Comparison of ENCODE assay signal across 11 mouse cellular contexts in the genomic region with DNA sequence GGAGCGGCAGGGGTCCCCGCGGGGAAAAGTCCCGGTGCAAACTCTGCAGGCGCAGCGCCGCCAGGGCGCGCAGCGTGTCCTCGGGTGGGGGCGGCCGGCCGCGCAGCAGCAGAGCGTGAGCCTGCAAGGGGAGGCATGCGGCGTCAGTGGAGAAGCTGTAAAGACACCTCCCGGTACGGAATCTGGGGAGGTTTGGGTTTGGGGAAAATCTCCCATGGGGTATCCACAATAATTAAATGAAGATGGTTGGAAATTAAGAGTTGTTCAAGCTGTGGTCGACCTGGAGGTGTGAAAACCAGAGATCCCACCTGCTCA. TPM values are rescaled to one million over a fixed set of nuclear protein-coding genes. Genes with fewer than 3 reads are reported as not detected.
DNase-seq lines count a peak whose midpoint lies in the region; ATAC-seq and TF ChIP-seq lines count a peak whose summit lies in the region.
"Had no signal": no experiment of that assay in that cellular context is flagged by ENCODE, and none has a peak within 500 bp of the region (broad histone marks: within the 10 kb centered on the region; RNA-seq: fewer than 3 reads in every experiment).

No protein-coding gene starts in this region.

- H3K27ac ChIP-seq in cerebellum, adult 2 months (ENCODE audit: insufficient read depth, low read length): peak overlapping the region; percentile 8; the same call in 1 of the 2 replicates
- H3K27ac ChIP-seq in limb, embryonic 15.5 days: no peak overlapping the region
- H3K27ac ChIP-seq in stomach, embryonic 15.5 days: no peak overlapping the region

- no peak for TF ChIP-seq POLR2A in cerebellum, adult 2 months (IDR thresholded peaks at IDR 0.05; ENCODE audit: borderline replicate concordance, insufficient read depth, low read length)

- H3K4me2 ChIP-seq in limb, embryonic 15.5 days: peak overlapping the region; percentile 58
- peak overlapping the region; percentile 41 for H3K4me2 ChIP-seq in stomach, embryonic 15.5 days

- TF ChIP-seq CTCF in cerebellum, adult 2 months (IDR thresholded peaks at IDR 0.05; ENCODE audit: borderline replicate concordance, insufficient read depth, low read depth, low read length): no peak

- no peak overlapping the region for H3K9ac ChIP-seq in limb, embryonic 15.5 days
- H3K9ac ChIP-seq in stomach, embryonic 15.5 days: no peak overlapping the region

- H3K4me1 ChIP-seq in cerebellum, adult 2 months (ENCODE audit: control insufficient read depth, insufficient read depth, low read length): peaks cover 30% of the 10 kb centered on the region
- peaks cover 44% of the 10 kb centered on the region for H3K4me1 ChIP-seq in limb, embryonic 15.5 days
- peaks cover 36% of the 10 kb centered on the region for H3K4me1 ChIP-seq in stomach, embryonic 15.5 days

- no peaks in the 10 kb centered on the region for H3K9me3 ChIP-seq in limb, embryonic 15.5 days
- H3K9me3 ChIP-seq in stomach, embryonic 15.5 days: no peaks in the 10 kb centered on the region

- no peak overlapping the region for H3K4me3 ChIP-seq in cerebellum, adult 2 months (replicated peaks; ENCODE audit: insufficient read depth, low read depth, low read length)
- peak overlapping the region; percentile 33 for H3K4me3 ChIP-seq in limb, embryonic 15.5 days
- peak overlapping the region; percentile 27 for H3K4me3 ChIP-seq in stomach, embryonic 15.5 days (replicated peaks)
- H3K4me3 ChIP-seq: erythroblast, embryonic 14.5 days had no signal

- peak; percentile 23 to 45 for DNase-seq in cerebellum, adult 2 months
- DNase-seq in cerebellum, postnatal 36 days: no peak
- DNase-seq in thymus, postnatal 14 days: peak; percentile 56
- DNase-seq in thymus, postnatal 0 days (ENCODE audit: low spot score): no peak
- no peak for DNase-seq in right cerebral cortex, postnatal 36 days (ENCODE audit: low spot score in 2 of 2)
- DNase-seq in spleen, postnatal 36 days (ENCODE audit: low spot score in 2 of 2): no peak
- DNase-seq: adrenal gland, adult 2 months; layer of hippocampus, postnatal 36 days had no signal

- no peak for ATAC-seq in limb, embryonic 15.5 days (ENCODE audit: insufficient number of reproducible peaks, low FRiP score, low TSS enrichment, low read depth)
- no peak for ATAC-seq in stomach, embryonic 15.5 days (ENCODE audit: insufficient read depth, low FRiP score, low read depth)

- H3K36me3 ChIP-seq in limb, embryonic 15.5 days: peaks cover 69% of the 10 kb centered on the region
- H3K36me3 ChIP-seq in stomach, embryonic 15.5 days: peaks cover 53% of the 10 kb centered on the region

- no peaks in the 10 kb centered on the region for H3K27me3 ChIP-seq in cerebellum, adult 2 months (ENCODE audit: control insufficient read depth, insufficient read depth, low read length)
- H3K27me3 ChIP-seq in limb, embryonic 15.5 days: peaks cover 78% of the 10 kb centered on the region
- H3K27me3 ChIP-seq in stomach, embryonic 15.5 days (replicated peaks): peaks cover 12% of the 10 kb centered on the region; the same call in 1 of the 2 replicates

- WGBS in cerebellum, adult 2 months: 35% methylated on average over 21 of the region's 21 CpGs
- 21% methylated on average over 21 of the region's 21 CpGs for WGBS in limb, embryonic 15.5 days
- 41% methylated on average over 21 of the region's 21 CpGs for WGBS in stomach, embryonic 15.5 days

RNA-seq across cellular contexts. Expression of a gene that starts 6.0 kb away (rescaled TPM):
- polyA plus RNA-seq in cerebellum, adult 2 months (2012; rRNA removed): 151 and 169 TPM in 2 replicates
- 0.32 and 0.53 TPM in 2 replicates for polyA plus RNA-seq in thymus, postnatal 0 days (2015; fragmentation: Nextera tagmentation; extraction: Ambion mirVana)
- polyA plus RNA-seq in limb, embryonic 15.5 days (2015; fragmentation: Nextera tagmentation; extraction: Ambion mirVana): 1.2 and 1.4 TPM in 2 replicates
- polyA plus RNA-seq in stomach, embryonic 15.5 days (2015; fragmentation: Nextera tagmentation; extraction: Ambion mirVana): 2.0 and 2.6 TPM in 2 replicates

RNA-seq across cellular contexts. Expression of a gene that starts 6.8 kb away (rescaled TPM):
- polyA plus RNA-seq in cerebellum, adult 2 months (2012; rRNA removed): 67.6 and 71.0 TPM in 2 replicates
- polyA plus RNA-seq in thymus, postnatal 0 days (2015; fragmentation: Nextera tagmentation; extraction: Ambion mirVana): 2.4 and 2.8 TPM in 2 replicates
- 21.7 and 22.1 TPM in 2 replicates for polyA plus RNA-seq in limb, embryonic 15.5 days (2015; fragmentation: Nextera tagmentation; extraction: Ambion mirVana)
- 19.7 and 23.5 TPM in 2 replicates for polyA plus RNA-seq in stomach, embryonic 15.5 days (2015; fragmentation: Nextera tagmentation; extraction: Ambion mirVana)

RNA-seq across cellular contexts. Expression of a gene that starts 8.6 kb away (rescaled TPM):
- polyA plus RNA-seq in cerebellum, adult 2 months (2012; rRNA removed): 44.3 and 47.8 TPM in 2 replicates
- 1.5 and 1.6 TPM in 2 replicates for polyA plus RNA-seq in thymus, postnatal 0 days (2015; fragmentation: Nextera tagmentation; extraction: Ambion mirVana)
- polyA plus RNA-seq in limb, embryonic 15.5 days (2015; fragmentation: Nextera tagmentation; extraction: Ambion mirVana): 5.7 and 6.8 TPM in 2 replicates
- 3.4 and 3.8 TPM in 2 replicates for polyA plus RNA-seq in stomach, embryonic 15.5 days (2015; fragmentation: Nextera tagmentation; extraction: Ambion mirVana)
- polyA plus RNA-seq: erythroblast, embryonic 14.5 days had no signal

RNA-seq across cellular contexts. Expression of a gene that starts 10.9 kb away (rescaled TPM):
- 0.82 and 1.0 TPM in 2 replicates for polyA plus RNA-seq in cerebellum, adult 2 months (2012; rRNA removed)
- 1.7 and 1.8 TPM in 2 replicates for polyA plus RNA-seq in thymus, postnatal 0 days (2015; fragmentation: Nextera tagmentation; extraction: Ambion mirVana)
- polyA plus RNA-seq in limb, embryonic 15.5 days (2015; fragmentation: Nextera tagmentation; extraction: Ambion mirVana): 0.14 and 0.36 TPM in 2 replicates
- polyA plus RNA-seq in stomach, embryonic 15.5 days (2015; fragmentation: Nextera tagmentation; extraction: Ambion mirVana): 0.19 and 0.34 TPM in 2 replicates

RNA-seq across cellular contexts. Expression of a gene that starts 44.6 kb away (rescaled TPM):
- 39.1 and 39.3 TPM in 2 replicates for polyA plus RNA-seq in cerebellum, adult 2 months (2012; rRNA removed)
- polyA plus RNA-seq in thymus, postnatal 0 days (2015; fragmentation: Nextera tagmentation; extraction: Ambion mirVana): 73.0 and 80.2 TPM in 2 replicates
- 62.7 and 65.6 TPM in 2 replicates for polyA plus RNA-seq in limb, embryonic 15.5 days (2015; fragmentation: Nextera tagmentation; extraction: Ambion mirVana)
- polyA plus RNA-seq in stomach, embryonic 15.5 days (2015; fragmentation: Nextera tagmentation; extraction: Ambion mirVana): 58.5 and 64.0 TPM in 2 replicates

Comparison
In these comparisons a context has a peak if more than half of its experiments do, and no peak if none do; other contexts are left out.
1. DNase-seq: peak in cerebellum, adult 2 months (2 of 2) and thymus, postnatal 14 days (single experiment); none in cerebellum, postnatal 36 days (0 of 2), thymus, postnatal 0 days (single experiment), right cerebral cortex, postnatal 36 days (0 of 2) and spleen, postnatal 36 days (0 of 2).
2. RNA of a gene that starts 6.0 kb away (polyA plus RNA-seq): 151 to 169 TPM in cerebellum, adult 2 months; 2.0 to 2.6 TPM in stomach, embryonic 15.5 days, 1.2 to 1.4 TPM in limb, embryonic 15.5 days and 0.32 to 0.53 TPM in thymus, postnatal 0 days; every median in the first group is over 10 times any median in the second.